Mouse (Mus musculus) C2C12 (cell line): Measurements from ENCODE around the gene Aldh1l1.

Source experiments
- CEBPB ChIP-seq: IDR thresholded peaks from one replicate; pipeline ENCODE4 v1.6.1; 2011; ENCODE audit warnings: low read depth, mild to moderate bottlenecking, control low read depth, moderate library complexity
- CTCF ChIP-seq: IDR thresholded peaks from one replicate; pipeline ENCODE4 v1.5.1; 2011; ENCODE audit not compliant: control insufficient read depth, insufficient read depth, insufficient read length
- FOSL1 ChIP-seq: IDR thresholded peaks from one replicate; pipeline ENCODE4 v1.8.0; 2011; ENCODE audit warnings: mild to moderate bottlenecking, low read length; ENCODE audit not compliant: poor library complexity, insufficient read depth, severe bottlenecking
- MAX ChIP-seq: IDR thresholded peaks from one replicate; pipeline ENCODE4 v1.6.1; 2011; ENCODE audit warnings: mild to moderate bottlenecking, control low read depth
- MYOD1 ChIP-seq: IDR thresholded peaks from one replicate; pipeline ENCODE4 v1.6.1; 2011; ENCODE audit warnings: low read depth; ENCODE audit not compliant: control insufficient read depth, insufficient read length
- MYOG ChIP-seq: IDR thresholded peaks from one replicate; pipeline ENCODE4 v1.6.1; 2011; ENCODE audit not compliant: control insufficient read depth, insufficient read length; ENCODE audit errors: extremely low read depth
- USF1 ChIP-seq: IDR thresholded peaks from one replicate; pipeline ENCODE4 v1.6.1; 2011; ENCODE audit warnings: low read depth, mild to moderate bottlenecking, control low read depth, moderate library complexity

DNA sequence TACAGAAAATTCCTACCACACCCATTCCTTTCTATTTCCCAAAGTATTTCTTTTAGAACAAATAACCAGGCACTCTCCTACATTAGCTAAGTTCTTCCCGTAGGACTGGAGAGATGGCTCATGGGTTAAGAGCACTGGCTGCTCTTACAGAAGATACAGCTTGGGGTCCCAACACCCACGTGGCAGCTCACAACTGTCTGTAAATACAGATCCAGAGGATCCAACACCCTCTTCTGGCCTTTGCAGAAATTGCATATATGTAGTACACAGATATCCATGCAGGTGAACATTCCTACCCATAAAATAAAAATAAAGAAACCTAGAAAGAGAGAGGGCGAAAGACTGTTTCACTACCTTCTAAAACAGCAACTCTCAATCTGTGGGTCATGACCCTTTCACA, 40.2 kb downstream of the Aldh1l1 start:
- TF ChIP-seq CTCF, result no peak
- no peak for TF ChIP-seq MAX
- no peak for TF ChIP-seq USF1
- no peak for TF ChIP-seq MYOG
- no peak for TF ChIP-seq FOSL1
- no peak for TF ChIP-seq CEBPB
- TF ChIP-seq MYOD1, result no peak
